Mouse (Mus musculus) heart, postnatal 0 days (tissue): Measurements from ENCODE around the gene Fen1.

Source experiments
- CTCF ChIP-seq: IDR thresholded peaks from 2 replicates; pipeline ENCODE4 v1.5.1; 2016; ENCODE audit warnings: antibody characterized with exemption, control low read depth, low read depth
- EP300 ChIP-seq: IDR thresholded peaks from 2 replicates; pipeline ENCODE4 v1.6.1; 2016; ENCODE audit warnings: antibody characterized with exemption, low read depth

- no peak for TF ChIP-seq CTCF
- no peak for TF ChIP-seq EP300
Observed at GRCm38 (mm10) chr19:10189022-10189421, 14.9 kb downstream of the Fen1 start.
